Mouse (Mus musculus): ENCODE results near the gene Slc37a3.
"Not testable (repeated sequence)": the region's sequence is repeated elsewhere in the genome, so short reads cannot be mapped to it uniquely, and the experiment has no call there.

GRCm38 (mm10) chr6:39378161-39378835, 823 bp upstream of the Slc37a3 start:
- not testable (repeated sequence) for TF ChIP-seq CTCF, POLR2A (IDR thresholded peaks at IDR 0.05; ENCODE audit: extremely low read depth, insufficient read depth, low read length)
